Mouse (Mus musculus) stomach, embryonic 15.5 days (tissue): ENCODE results near the gene Rhod. TPM values are rescaled to one million over a fixed set of nuclear protein-coding genes. Genes with fewer than 3 reads are reported as not detected.
A peak's percentile ranks its signal among the peaks of the same experiment; 100 is the strongest.

Experiments used
- ATAC-seq: fragments of 200-750 bp; cut with Nextera tagmentation; 2 replicates; pipeline ENCODE4 v1.8.0; 2017; ENCODE audit warnings: low read depth, moderate number of reproducible peaks, moderate TSS enrichment; ENCODE audit not compliant: insufficient read depth, low FRiP score
- H3K27ac ChIP-seq: fragments of 300-500 bp; sonication (generic); 2 replicates; pipeline ENCODE4 v1.5.1; 2015; ENCODE audit warnings: mild to moderate bottlenecking, inconsistent platforms
- H3K27me3 ChIP-seq: fragments of 300-500 bp; sonication (generic); replicated peaks from 2 replicates; pipeline ENCODE4 v1.6.1; 2015; ENCODE audit warnings: inconsistent platforms
- H3K36me3 ChIP-seq: fragments of 300-500 bp; sonication (generic); 2 replicates; pipeline ENCODE4 v1.6.1; 2015; ENCODE audit warnings: inconsistent platforms
- H3K4me1 ChIP-seq: fragments of 300-500 bp; sonication (generic); 2 replicates; pipeline ENCODE4 v1.6.1; 2015; ENCODE audit warnings: inconsistent platforms
- H3K4me2 ChIP-seq: fragments of 300-500 bp; sonication (generic); 2 replicates; pipeline ENCODE4 v1.6.1; 2015; ENCODE audit warnings: mild to moderate bottlenecking, inconsistent platforms
- H3K4me3 ChIP-seq: fragments of 300-500 bp; sonication (generic); replicated peaks from 2 replicates; pipeline ENCODE4 v1.5.1; 2015; ENCODE audit warnings: inconsistent platforms
- H3K9ac ChIP-seq: fragments of 300-500 bp; sonication (generic); 2 replicates; pipeline ENCODE4 v1.6.1; 2015; ENCODE audit warnings: inconsistent platforms
- H3K9me3 ChIP-seq: fragments of 300-500 bp; sonication (generic); 2 replicates; pipeline ENCODE4 v1.6.1; 2016; ENCODE audit warnings: inconsistent platforms
- WGBS: fragments of 180-500 bp; shearing (Covaris S2); methylation state at CpG from one replicate; pipeline ENCODE4 v1.1.7; 2015; 5-methylcytosine and 5-hydroxymethylcytosine counted together
- polyA plus RNA-seq: library from polyadenylated mRNA; unstranded; fragments of >200 nt; fragmentation: Nextera tagmentation; extraction: Ambion mirVana; gene quantifications from 2 replicates; pipeline ENCODE4 v1.2.1, GENCODE M21; 2015

The Rhod gene
- polyA plus RNA-seq, 1 experiment from 2014 or later: 24.1 TPM

- H3K4me1 ChIP-seq: peaks cover under 1% of the 10 kb centered on the region; the same call in 1 of the 2 replicates
- no peaks in the 10 kb centered on the region for H3K27me3 ChIP-seq
- no peak overlapping the region for H3K4me2 ChIP-seq
- H3K27ac ChIP-seq: no peak overlapping the region
- H3K9ac ChIP-seq: no peak overlapping the region
- no peak for ATAC-seq
- H3K9me3 ChIP-seq: no peaks in the 10 kb centered on the region
- WGBS: 84% methylated on average over 8 of the region's 8 CpGs
- H3K36me3 ChIP-seq: no peaks in the 10 kb centered on the region
- no peak overlapping the region for H3K4me3 ChIP-seq
Observed at GRCm38 (mm10) chr19:4446661-4447420, 7.6 kb upstream of the Rhod start.

- WGBS: 8% methylated on average over 3 of the region's 3 CpGs
- Histone ChIP-seq H3K27ac (peak overlapping the region; percentile 70), H3K36me3 (no peaks in the 10 kb centered on the region), H3K9ac (no peak overlapping the region), H3K27me3 (no peaks in the 10 kb centered on the region), H3K9me3 (no peaks in the 10 kb centered on the region), H3K4me2 (no peak overlapping the region), H3K4me1 (peaks cover 33% of the 10 kb centered on the region), H3K4me3 (no peak overlapping the region)
- no peak for ATAC-seq
Observed at GRCm38 (mm10) chr19:4442408-4442807, 3.2 kb upstream of the Rhod start.

- peak overlapping the region; percentile 14; the same call in 1 of the 2 replicates for H3K4me2 ChIP-seq
- H3K27ac ChIP-seq: peak overlapping the region; percentile 70
- H3K4me1 ChIP-seq: peaks cover 33% of the 10 kb centered on the region
- H3K36me3 ChIP-seq: no peaks in the 10 kb centered on the region
- H3K9ac ChIP-seq: no peak overlapping the region
- ATAC-seq: peak; percentile 66
- H3K9me3 ChIP-seq: no peaks in the 10 kb centered on the region
- H3K27me3 ChIP-seq: no peaks in the 10 kb centered on the region
- H3K4me3 ChIP-seq: no peak overlapping the region
- 23% methylated on average over 10 of the region's 10 CpGs for WGBS
Observed at GRCm38 (mm10) chr19:4441621-4442161, 2.5 kb upstream of the Rhod start.

GRCm38 (mm10) chr19:4441090-4441591, 1.9 kb upstream of the Rhod start:
- 27% methylated on average over 6 of the region's 6 CpGs for WGBS
- Histone ChIP-seq H3K4me2 (peak overlapping the region; percentile 91), H3K4me3 (no peak overlapping the region), H3K9me3 (no peaks in the 10 kb centered on the region), H3K9ac (no peak overlapping the region), H3K27ac (peak overlapping the region; percentile 70), H3K36me3 (no peaks in the 10 kb centered on the region), H3K27me3 (no peaks in the 10 kb centered on the region), H3K4me1 (peaks cover 33% of the 10 kb centered on the region)
- peak; percentile 14; the same call in 1 of the 2 replicates for ATAC-seq

GRCm38 (mm10) chr19:4440222-4440621, 990 bp upstream of the Rhod start:
- H3K9ac ChIP-seq: no peak overlapping the region
- WGBS: 9% methylated on average over 8 of the region's 8 CpGs
- H3K9me3 ChIP-seq: no peaks in the 10 kb centered on the region
- H3K4me1 ChIP-seq: peaks cover 33% of the 10 kb centered on the region
- H3K4me3 ChIP-seq: peak overlapping the region; percentile 76
- peak overlapping the region; percentile 54 for H3K27ac ChIP-seq
- ATAC-seq: no peak
- H3K27me3 ChIP-seq: no peaks in the 10 kb centered on the region
- no peaks in the 10 kb centered on the region for H3K36me3 ChIP-seq
- H3K4me2 ChIP-seq: peak overlapping the region; percentile 91

GRCm38 (mm10) chr19:4438791-4439160, 456 bp downstream of the Rhod start:
- no peaks in the 10 kb centered on the region for H3K9me3 ChIP-seq
- peaks cover 33% of the 10 kb centered on the region for H3K4me1 ChIP-seq
- H3K36me3 ChIP-seq: no peaks in the 10 kb centered on the region
- H3K27ac ChIP-seq: no peak overlapping the region
- WGBS: 8% methylated on average over 8 of the region's 8 CpGs
- H3K4me2 ChIP-seq: peak overlapping the region; percentile 91
- no peak for ATAC-seq
- H3K27me3 ChIP-seq: no peaks in the 10 kb centered on the region
- H3K9ac ChIP-seq: peak overlapping the region; percentile 61
- H3K4me3 ChIP-seq: peak overlapping the region; percentile 76

- H3K27me3 ChIP-seq: no peaks in the 10 kb centered on the region
- H3K27ac ChIP-seq: no peak overlapping the region
- peak overlapping the region; percentile 91; the same call in 1 of the 2 replicates for H3K4me2 ChIP-seq
- no peak overlapping the region for H3K9ac ChIP-seq
- H3K4me1 ChIP-seq: peaks cover 33% of the 10 kb centered on the region
- H3K36me3 ChIP-seq: no peaks in the 10 kb centered on the region
- no peaks in the 10 kb centered on the region for H3K9me3 ChIP-seq
- no peak for ATAC-seq
- 68% methylated on average over 6 of the region's 6 CpGs for WGBS
- no peak overlapping the region for H3K4me3 ChIP-seq
Observed at GRCm38 (mm10) chr19:4437886-4438285, 1.3 kb downstream of the Rhod start.

- 78% methylated on average over 3 of the region's 3 CpGs for WGBS
- no peak for ATAC-seq
- Histone ChIP-seq H3K36me3 (no peaks in the 10 kb centered on the region), H3K27ac (no peak overlapping the region), H3K9me3 (no peaks in the 10 kb centered on the region), H3K9ac (no peak overlapping the region), H3K4me1 (peaks cover 26% of the 10 kb centered on the region), H3K4me3 (no peak overlapping the region), H3K4me2 (no peak overlapping the region), H3K27me3 (no peaks in the 10 kb centered on the region)
Observed at GRCm38 (mm10) chr19:4436254-4436653, 3.0 kb downstream of the Rhod start.

GRCm38 (mm10) chr19:4434999-4435398, 4.2 kb downstream of the Rhod start:
- ATAC-seq: no peak
- no peak overlapping the region for H3K4me2 ChIP-seq
- H3K9ac ChIP-seq: no peak overlapping the region
- no peaks in the 10 kb centered on the region for H3K27me3 ChIP-seq
- H3K27ac ChIP-seq: no peak overlapping the region
- H3K4me1 ChIP-seq: peaks cover 14% of the 10 kb centered on the region
- no peaks in the 10 kb centered on the region for H3K9me3 ChIP-seq
- whole genome bisulfite sequencing: 81% methylated on average over 1 of the region's 1 CpGs
- H3K36me3 ChIP-seq: 0 out of 2 replicates have a peak, but pooled peaks cover 4% of the 10 kb centered on the region
- no peak overlapping the region for H3K4me3 ChIP-seq

- no peak for ATAC-seq
- no peaks in the 10 kb centered on the region for H3K9me3 ChIP-seq
- no peak overlapping the region for H3K9ac ChIP-seq
- H3K4me2 ChIP-seq: no peak overlapping the region
- H3K4me3 ChIP-seq: no peak overlapping the region
- 0 out of 2 replicates have a peak, but pooled peaks cover 4% of the 10 kb centered on the region for H3K36me3 ChIP-seq
- no peaks in the 10 kb centered on the region for H3K27me3 ChIP-seq
- H3K4me1 ChIP-seq: peaks cover 6% of the 10 kb centered on the region
- WGBS: 74% methylated on average over 1 of the region's 1 CpGs
- no peak overlapping the region for H3K27ac ChIP-seq
Observed at GRCm38 (mm10) chr19:4433756-4434155, 5.5 kb downstream of the Rhod start.

GRCm38 (mm10) chr19:4430091-4430620, 9.1 kb downstream of the Rhod start:
- Histone ChIP-seq H3K27ac (no peak overlapping the region), H3K36me3 (0 out of 2 replicates have a peak, but pooled peaks cover 11% of the 10 kb centered on the region), H3K4me2 (no peak overlapping the region), H3K27me3 (no peaks in the 10 kb centered on the region), H3K9me3 (no peaks in the 10 kb centered on the region), H3K4me1 (no peaks in the 10 kb centered on the region), H3K9ac (no peak overlapping the region), H3K4me3 (no peak overlapping the region)
- WGBS: 91% methylated on average over 4 of the region's 4 CpGs
- ATAC-seq: no peak
